Mouse (Mus musculus): ENCODE measurements around the gene Atp2c1.

GRCm38 (mm10) chr9:105390616-105391015, 136.5 kb downstream of the Atp2c1 start:
- TF ChIP-seq CTCF (IDR thresholded peaks at IDR 0.05; ENCODE audit: borderline replicate concordance, insufficient read depth, low read depth, low read length) (no peak), POLR2A (IDR thresholded peaks at IDR 0.05; ENCODE audit: borderline replicate concordance, insufficient read depth, low read length) (no peak)
